Mouse (Mus musculus) ES-E14 (cell line): ENCODE results near the gene Clec16a. TPM values are rescaled to one million over a fixed set of nuclear protein-coding genes. Genes with fewer than 3 reads are reported as not detected.

Source experiments
- DNase-seq: peaks from one replicate; pipeline ENCODE4 v3.0.0-alpha.2; 2013; ENCODE audit warnings: low read depth, low spot score
- H3K27ac ChIP-seq: 2 replicates; pipeline ENCODE4 v1.5.1; 2012; ENCODE audit warnings: low read depth, mild to moderate bottlenecking, low read length, moderate library complexity, mixed read lengths; ENCODE audit not compliant: poor library complexity, insufficient read depth, severe bottlenecking
- H3K36me3 ChIP-seq: 2 replicates; pipeline ENCODE4 v1.6.1; 2012; ENCODE audit warnings: mild to moderate bottlenecking, low read length, moderate library complexity, mixed read lengths; ENCODE audit not compliant: control insufficient read depth, poor library complexity, insufficient read depth, severe bottlenecking
- H3K4me1 ChIP-seq, 2 experiments: fragments of 150-350 bp in 1 of 2; sonication (generic) in 1 of 2; 2 replicates each; pipeline ENCODE4 v1.6.1; 2012; ENCODE audit warnings: low read length in 2 of 2, mild to moderate bottlenecking in 1 of 2, mixed read lengths in 1 of 2; ENCODE audit not compliant: control insufficient read depth in 2 of 2, insufficient read depth in 2 of 2, poor library complexity in 1 of 2
- H3K4me3 ChIP-seq, 2 experiments: fragments of 150-350 bp in 1 of 2; sonication (generic) in 1 of 2; 2 replicates each; pipeline ENCODE4 v1.5.1; 2012; ENCODE audit warnings: low read length in 2 of 2, low read depth in 1 of 2, mild to moderate bottlenecking in 1 of 2, mixed read lengths in 1 of 2; ENCODE audit not compliant: insufficient read depth in 1 of 2, poor library complexity in 1 of 2, severe bottlenecking in 1 of 2
- H3K9ac ChIP-seq: 2 replicates; pipeline ENCODE4 v1.6.1; 2012; ENCODE audit warnings: low read depth, mild to moderate bottlenecking, low read length, mixed read lengths; ENCODE audit not compliant: poor library complexity, insufficient read depth, severe bottlenecking
- H3K9me3 ChIP-seq: fragments of 150-350 bp; sonication (generic); 2 replicates; pipeline ENCODE4 v1.6.1; 2012; ENCODE audit warnings: low read depth, mild to moderate bottlenecking, low read length; ENCODE audit not compliant: control insufficient read depth, insufficient read depth
- CHD2 ChIP-seq: IDR thresholded peaks from 2 replicates; pipeline ENCODE4 v1.6.1; 2014; ENCODE audit warnings: mild to moderate bottlenecking, low read depth, low read length, inconsistent platforms
- HCFC1 ChIP-seq: IDR thresholded peaks from 2 replicates; pipeline ENCODE4 v1.6.1; 2012; ENCODE audit warnings: low read length, inconsistent platforms, borderline replicate concordance; ENCODE audit not compliant: insufficient read depth
- MAFK ChIP-seq: IDR thresholded peaks from 2 replicates; pipeline ENCODE4 v1.6.1; 2014; ENCODE audit warnings: mild to moderate bottlenecking, low read depth, low read length, inconsistent platforms; ENCODE audit not compliant: insufficient read depth
- ZC3H11A ChIP-seq: IDR thresholded peaks from 2 replicates; pipeline ENCODE4 v1.6.1; 2012; ENCODE audit warnings: low read depth, mild to moderate bottlenecking, inconsistent platforms, low read length, borderline replicate concordance
- ZNF384 ChIP-seq: IDR thresholded peaks from 2 replicates; pipeline ENCODE4 v1.6.1; 2012; ENCODE audit warnings: low read depth, low read length, inconsistent platforms
- in situ Hi-C, 2 experiments: fragments of 600-800 bp; cut with MboI; formaldehyde crosslinking; loops; one replicate each; pipeline ENCODE4 v1.15.1; 2025; ENCODE audit warnings: low sequenced_read_pairs in 2 of 2, inconsistent platforms in 1 of 2; ENCODE audit not compliant: unreplicated experiment in 2 of 2
- total RNA-seq: library from RNA; depleted of rRNA; stranded (reverse); fragments of 300-350 nt; gene quantifications from 2 replicates; pipeline ENCODE4 v1.2.3, GENCODE M21; 2012

Clec16a gene
- total RNA-seq, 1 experiment: 14.6 TPM

DNA sequence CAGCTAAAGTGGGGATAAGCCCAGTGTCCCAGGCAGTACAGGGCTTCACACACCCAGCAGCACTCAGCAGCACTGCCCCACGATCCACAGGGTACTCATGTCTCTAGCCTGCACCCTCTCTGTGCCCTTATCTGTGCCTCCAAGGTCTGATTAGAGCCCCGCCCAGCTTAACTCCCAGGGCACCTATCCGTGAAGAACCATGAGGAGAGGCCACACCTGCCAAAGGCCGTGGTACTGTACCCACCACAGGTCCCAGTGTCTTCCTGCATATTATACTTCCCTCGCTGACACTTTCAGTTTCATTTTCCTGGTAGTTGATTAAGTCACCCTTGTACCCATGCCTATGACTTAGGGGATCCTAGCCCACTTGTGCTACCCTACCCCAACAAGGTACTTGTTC, 187.3 kb downstream of the Clec16a start:
- no peak overlapping the region for H3K4me3 ChIP-seq
- H3K36me3 ChIP-seq: no peaks in the 10 kb centered on the region
- in situ Hi-C loops: no loop called here
- no peak overlapping the region for H3K9ac ChIP-seq
- peaks cover 2% of the 10 kb centered on the region in 2 experiments; a peak in 1 of 4 replicates for H3K4me1 ChIP-seq
- H3K27ac ChIP-seq: no peak overlapping the region
- no peak for TF ChIP-seq CHD2
- TF ChIP-seq MAFK: no peak
- no peak for TF ChIP-seq ZC3H11A
- TF ChIP-seq ZNF384: no peak
- TF ChIP-seq HCFC1: no peak
- no peak for DNase-seq
- H3K9me3 ChIP-seq: no peaks in the 10 kb centered on the region

GRCm38 (mm10) chr16:10735781-10736180, 190.6 kb downstream of the Clec16a start:
- no peak overlapping the region for H3K4me3 ChIP-seq
- in situ Hi-C loops: no loop called here
- TF ChIP-seq CHD2 (no peak), ZNF384 (no peak), MAFK (no peak), ZC3H11A (no peak), HCFC1 (no peak)

DNA sequence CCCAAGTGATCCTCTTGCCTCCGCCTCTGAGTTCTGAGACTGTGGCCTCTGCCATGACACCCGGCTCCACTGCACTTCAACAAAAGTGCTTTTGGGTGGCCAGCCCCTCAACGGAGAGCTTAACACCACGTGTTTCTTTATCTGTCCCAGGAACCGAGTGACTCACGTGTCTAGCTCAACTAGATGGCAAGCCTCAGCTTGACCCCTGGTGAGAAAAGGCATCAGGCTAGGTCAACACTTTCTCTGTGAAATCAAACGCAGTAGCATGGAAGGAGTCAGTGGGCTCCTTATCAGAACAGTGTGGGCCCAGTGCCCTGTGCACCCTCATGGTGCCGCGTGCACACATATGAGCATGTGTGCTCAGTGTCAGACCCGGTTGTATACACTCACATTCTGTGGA, 191.2 kb downstream of the Clec16a start:
- DNase-seq: no peak
- in situ Hi-C loops: no loop called here
- H3K4me3 ChIP-seq: no peak overlapping the region
- peaks cover 4 to 10% of the 10 kb centered on the region in 2 experiments; a peak in 1 of 4 replicates for H3K4me1 ChIP-seq
- no peak overlapping the region for H3K27ac ChIP-seq
- H3K9ac ChIP-seq: no peak overlapping the region
- TF ChIP-seq ZC3H11A: no peak
- no peak for TF ChIP-seq MAFK
- no peak for TF ChIP-seq HCFC1
- TF ChIP-seq CHD2: no peak
- no peak for TF ChIP-seq ZNF384
- H3K36me3 ChIP-seq: no peaks in the 10 kb centered on the region
- no peaks in the 10 kb centered on the region for H3K9me3 ChIP-seq

More at GRCm38 (mm10) chr16:10735781-10736180, 190.6 kb downstream of the Clec16a start:
- Histone ChIP-seq H3K27ac (no peak overlapping the region), H3K4me1 (peaks cover 4 to 10% of the 10 kb centered on the region in 2 experiments; a peak in 1 of 4 replicates), H3K36me3 (no peaks in the 10 kb centered on the region), H3K9ac (no peak overlapping the region), H3K9me3 (no peaks in the 10 kb centered on the region)
- no peak for DNase-seq

GRCm38 (mm10) chr16:10737571-10737970, 192.4 kb downstream of the Clec16a start:
- TF ChIP-seq ZNF384: no peak
- TF ChIP-seq ZC3H11A: no peak
- TF ChIP-seq CHD2: no peak
- TF ChIP-seq HCFC1: no peak
- no peak for TF ChIP-seq MAFK
- no peak overlapping the region for H3K9ac ChIP-seq
- H3K4me1 ChIP-seq: peaks cover 4 to 10% of the 10 kb centered on the region in 2 experiments; a peak in 1 of 4 replicates
- no peaks in the 10 kb centered on the region for H3K9me3 ChIP-seq
- H3K36me3 ChIP-seq: no peaks in the 10 kb centered on the region
- no peak overlapping the region for H3K27ac ChIP-seq
- DNase-seq: no peak
- no peak overlapping the region for H3K4me3 ChIP-seq
- in situ Hi-C loops: no loop called here
